Mouse (Mus musculus) CH12.LX (cell line): ENCODE data around the gene 2610001J05Rik. TPM values are rescaled to one million over a fixed set of nuclear protein-coding genes. Genes with fewer than 3 reads are reported as not detected.

ENCODE experiments used
- DNase-seq: peaks from one replicate; pipeline ENCODE4 v3.0.0-alpha.2; 2013; ENCODE audit errors: extremely low read depth
- H3K27ac ChIP-seq: 2 replicates; pipeline ENCODE4 v1.5.1; 2012; ENCODE audit warnings: low read depth, mild to moderate bottlenecking, control low read depth, moderate library complexity; ENCODE audit not compliant: insufficient read depth
- H3K27me3 ChIP-seq: replicated peaks from 2 replicates; pipeline ENCODE3; 2012; ENCODE audit warnings: inconsistent platforms
- H3K36me3 ChIP-seq, 2 experiments: replicated peaks in 1 of 2; 2 replicates each; pipeline versions ENCODE3 to v1.6.1; 2012; ENCODE audit warnings: inconsistent platforms in 1 of 2, low read length in 1 of 2, mild to moderate bottlenecking in 1 of 2, mixed read lengths in 1 of 2, moderate library complexity in 1 of 2; ENCODE audit not compliant: control insufficient read depth in 1 of 2, insufficient read depth in 1 of 2
- H3K4me1 ChIP-seq, 2 experiments: 2 replicates each; pipeline ENCODE4 v1.6.1; 2012; ENCODE audit warnings: inconsistent platforms in 1 of 2, moderate library complexity in 1 of 2; ENCODE audit not compliant: insufficient read depth in 2 of 2, control insufficient read depth in 1 of 2
- H3K4me2 ChIP-seq: 2 replicates; pipeline ENCODE4 v1.6.1; 2012; ENCODE audit warnings: low read depth, mild to moderate bottlenecking, control low read depth; ENCODE audit not compliant: poor library complexity, insufficient read depth, severe bottlenecking
- H3K4me3 ChIP-seq, 3 experiments: fragments of 150-350 bp in 1 of 3; sonication (generic) in 1 of 3; replicated peaks in 1 of 3; 2 replicates each; pipeline versions ENCODE3 to v1.5.1; 2011 to 2012; ENCODE audit warnings: low read depth in 2 of 3, low read length in 2 of 3, mild to moderate bottlenecking in 2 of 3, moderate library complexity in 2 of 3, control low read depth in 1 of 3, improper control_type of control experiment in 1 of 3, inconsistent platforms in 1 of 3, mixed read lengths in 1 of 3; ENCODE audit not compliant: poor library complexity in 1 of 3
- H3K79me2 ChIP-seq: replicated peaks from 2 replicates; pipeline ENCODE4 v1.6.1; 2012; ENCODE audit warnings: mild to moderate bottlenecking, moderate library complexity; ENCODE audit not compliant: control insufficient read depth, poor library complexity, insufficient read depth, severe bottlenecking; ENCODE audit errors: extremely low read depth
- H3K9ac ChIP-seq: 2 replicates; pipeline ENCODE4 v1.6.1; 2012; ENCODE audit warnings: low read depth, mild to moderate bottlenecking, control low read depth, moderate library complexity; ENCODE audit not compliant: insufficient read depth
- H3K9me3 ChIP-seq: replicated peaks from 2 replicates; pipeline ENCODE3; 2012; ENCODE audit warnings: low read length, inconsistent platforms, mixed read lengths
- BHLHE40 ChIP-seq: IDR thresholded peaks from 2 replicates; pipeline ENCODE4 v1.6.1; 2011; ENCODE audit warnings: mild to moderate bottlenecking, low read depth, low read length, improper control_type of control experiment
- CTCF ChIP-seq, 2 experiments: IDR thresholded peaks in 1 of 2; conservative IDR thresholded peaks in 1 of 2; 2 replicates each; pipeline ENCODE4 v1.5.1; 2011 to 2012; ENCODE audit warnings: low read depth in 2 of 2, low read length in 2 of 2, improper control_type of control experiment in 1 of 2, inconsistent platforms in 1 of 2, mild to moderate bottlenecking in 1 of 2, moderate library complexity in 1 of 2
- E2F4 ChIP-seq: IDR thresholded peaks from 2 replicates; pipeline ENCODE4 v1.6.1; 2011; ENCODE audit warnings: low read depth, low read length, improper control_type of control experiment; ENCODE audit not compliant: insufficient replicate concordance
- EP300 ChIP-seq: IDR thresholded peaks from 2 replicates; pipeline ENCODE4 v1.6.1; 2011; ENCODE audit warnings: low read length, improper control_type of control experiment
- ETS1 ChIP-seq: conservative IDR thresholded peaks from 2 replicates; pipeline ENCODE4 v1.6.1; 2012; ENCODE audit warnings: low read depth, mild to moderate bottlenecking, inconsistent platforms, low read length, improper control_type of control experiment, moderate library complexity
- JUND ChIP-seq: conservative IDR thresholded peaks from 2 replicates; pipeline ENCODE4 v1.6.1; 2011; ENCODE audit warnings: low read depth, low read length, improper control_type of control experiment
- MAX ChIP-seq: IDR thresholded peaks from 2 replicates; pipeline ENCODE4 v1.6.1; 2011; ENCODE audit warnings: low read length, improper control_type of control experiment
- MXI1 ChIP-seq: IDR thresholded peaks from 2 replicates; pipeline ENCODE4 v1.6.1; 2011; ENCODE audit warnings: mild to moderate bottlenecking, low read depth, low read length, improper control_type of control experiment
- NRF1 ChIP-seq: IDR thresholded peaks from 2 replicates; pipeline ENCODE4 v1.6.1; 2014; ENCODE audit warnings: low read depth, mild to moderate bottlenecking, inconsistent platforms, low read length, improper control_type of control experiment, moderate library complexity
- PAX5 ChIP-seq: IDR thresholded peaks from 2 replicates; pipeline ENCODE4 v1.6.1; 2012; ENCODE audit warnings: low read length, inconsistent platforms, mixed read lengths
- POLR2AphosphoS2 ChIP-seq: IDR thresholded peaks from 2 replicates; pipeline ENCODE4 v1.6.1; 2011; ENCODE audit warnings: low read depth, low read length, improper control_type of control experiment
- SIN3A ChIP-seq: IDR thresholded peaks from 2 replicates; pipeline ENCODE4 v1.6.1; 2012; ENCODE audit warnings: low read length, improper control_type of control experiment, inconsistent platforms
- UBTF ChIP-seq: IDR thresholded peaks from 2 replicates; pipeline ENCODE4 v1.6.1; 2012; ENCODE audit warnings: low read depth, mild to moderate bottlenecking, inconsistent platforms, low read length, improper control_type of control experiment, moderate library complexity
- USF1 ChIP-seq: IDR thresholded peaks from 2 replicates; pipeline ENCODE4 v1.6.1; 2014; ENCODE audit warnings: low read depth, mild to moderate bottlenecking, inconsistent platforms, low read length, improper control_type of control experiment
- USF2 ChIP-seq: conservative IDR thresholded peaks from 2 replicates; pipeline ENCODE4 v1.6.1; 2011; ENCODE audit warnings: low read depth, low read length, improper control_type of control experiment
- ZKSCAN1 ChIP-seq: IDR thresholded peaks from 2 replicates; pipeline ENCODE4 v1.6.1; 2012; ENCODE audit warnings: low read depth, inconsistent platforms, low read length, improper control_type of control experiment, borderline replicate concordance
- ZMIZ1 ChIP-seq: IDR thresholded peaks from 2 replicates; pipeline ENCODE4 v1.6.1; 2012; ENCODE audit warnings: low read depth, mild to moderate bottlenecking, inconsistent platforms, low read length, improper control_type of control experiment
- dilution Hi-C: fragments of 300-500 bp; cut with MboI; formaldehyde crosslinking; loops from 2 replicates; pipeline ENCODE4 v1.14.3; 2020; ENCODE audit warnings: low sequenced_read_pairs; ENCODE audit not compliant: extremely low pct_unique_long_range_greater_than_20kb, extremely low pct_ligation_motif_present
- in situ Hi-C: fragments of 300-500 bp; cut with MboI; formaldehyde crosslinking; loops from 3 replicates; pipeline ENCODE4 v1.14.3; 2019; ENCODE audit warnings: low sequenced_read_pairs, low pct_ligation_motif_present, low pct_unique_long_range_greater_than_20kb, mixed read lengths
- polyA plus RNA-seq: library from polyadenylated mRNA; unstranded; fragments of >175 nt; gene quantifications from 2 replicates; pipeline ENCODE4 v1.2.1, GENCODE M21; 2012; ENCODE audit warnings: low read depth; ENCODE audit not compliant: insufficient read length
- total RNA-seq, 2 experiments: library from RNA; depleted of rRNA; stranded (reverse); fragments of 300-350 nt in 1 of 2; fragments of >200 nt in 1 of 2; gene quantifications; 2 replicates each; pipeline ENCODE4 v1.2.3; 2012 to 2014

The 2610001J05Rik gene
- total and polyA plus RNA-seq, 3 experiments = 36.9 to 59.3 (median 42.1) TPM

DNA sequence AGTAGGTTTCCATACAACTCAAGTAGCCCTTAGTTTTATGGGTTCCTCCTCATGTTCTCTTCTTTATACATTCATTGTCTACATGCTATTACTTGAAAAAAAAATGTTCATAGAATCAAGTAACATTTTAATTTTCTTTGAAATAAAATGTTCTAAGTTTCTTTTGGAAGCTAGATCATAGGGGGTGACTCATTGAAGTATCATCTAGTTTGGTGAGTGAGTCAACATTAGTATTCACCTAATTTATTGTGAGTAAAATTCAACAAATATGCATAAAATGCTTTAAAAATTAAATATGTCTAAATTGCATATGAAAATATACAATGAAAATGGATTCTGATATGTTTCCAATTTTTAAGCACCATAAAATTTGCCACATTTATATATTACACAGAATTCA lies 11.6 kb upstream of the 2610001J05Rik start:
- no peaks in the 10 kb centered on the region for H3K79me2 ChIP-seq
- in situ Hi-C loops = no loop called here
- H3K4me1 ChIP-seq = peaks cover 4 to 15% of the 10 kb centered on the region in 2 experiments; a peak in 3 of 4 replicates
- H3K4me3 ChIP-seq = no peak overlapping the region
- no peak overlapping the region for H3K9ac ChIP-seq
- H3K9me3 ChIP-seq = no peaks in the 10 kb centered on the region
- peaks cover 0 to 5% of the 10 kb centered on the region in 2 experiments for H3K36me3 ChIP-seq
- TF ChIP-seq MXI1 (no peak), SIN3A (no peak), E2F4 (no peak), MAX (no peak), ZMIZ1 (no peak), USF1 (no peak), BHLHE40 (no peak), POLR2AphosphoS2 (no peak)
- TF ChIP-seq, all 38 proteins: peak for 0
- dilution Hi-C loops = no loop called here
- Histone ChIP-seq H3K27ac (no peak overlapping the region), H3K27me3 (no peaks in the 10 kb centered on the region), H3K4me2 (no peak overlapping the region)
- DNase-seq = no peak

DNA sequence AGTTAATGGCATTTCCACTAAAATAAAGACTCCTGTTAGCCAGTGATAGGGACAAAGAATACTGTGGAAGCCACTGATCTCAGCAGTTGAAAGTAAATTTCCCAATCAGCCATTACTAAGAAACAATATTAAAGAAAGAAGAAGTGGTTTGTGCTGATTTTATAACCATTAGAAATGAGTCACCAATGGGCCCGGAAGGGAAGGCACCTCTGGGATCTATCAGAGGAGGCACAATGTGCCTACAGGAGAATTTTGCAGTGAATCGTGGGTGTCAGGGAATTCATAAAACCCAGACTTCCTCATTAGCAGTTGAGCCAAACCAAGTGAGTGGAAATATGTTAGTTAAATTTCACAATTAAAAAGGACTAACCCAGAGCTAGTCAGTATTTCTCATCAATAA lies 2.6 kb upstream of the 2610001J05Rik start:
- TF ChIP-seq EP300 (no peak), ETS1 (no peak), UBTF (no peak), CTCF (conservative IDR thresholded peaks at IDR 0.05 in 1 of 2, IDR thresholded peaks at IDR 0.05 in 1 of 2; ENCODE audit: low read depth in 2 of 2, low read length in 2 of 2) (no peak), PAX5 (no peak), NRF1 (no peak), BHLHE40 (no peak), E2F4 (no peak), ZKSCAN1 (no peak), JUND (no peak), USF2 (no peak)
- peaks cover 0 to 5% of the 10 kb centered on the region in 2 experiments for H3K36me3 ChIP-seq
- H3K4me1 ChIP-seq = peaks cover 0 to 33% of the 10 kb centered on the region in 2 experiments; a peak in 1 of 4 replicates
- H3K4me2 ChIP-seq = no peak overlapping the region
- dilution Hi-C loops = no loop called here
- H3K9me3 ChIP-seq = no peaks in the 10 kb centered on the region
- H3K79me2 ChIP-seq = no peaks in the 10 kb centered on the region; the same call in 1 of the 2 replicates
- no peak overlapping the region for H3K27ac ChIP-seq
- no peaks in the 10 kb centered on the region for H3K27me3 ChIP-seq
- no peak overlapping the region for H3K9ac ChIP-seq
- in situ Hi-C loops = no loop called here
- DNase-seq = no peak
- no peak overlapping the region for H3K4me3 ChIP-seq
